Mouse (Mus musculus) stomach, embryonic 16.5 days (tissue): ENCODE results near the gene Olfr112. TPM values are rescaled to one million over a fixed set of nuclear protein-coding genes. Genes with fewer than 3 reads are reported as not detected.
"Not testable (repeated sequence)": the region's sequence is repeated elsewhere in the genome, so short reads cannot be mapped to it uniquely, and the experiment has no call there.

Experiments
- ATAC-seq: fragments of 200-750 bp; cut with Nextera tagmentation; 2 replicates; pipeline ENCODE4 v1.8.0; 2017; ENCODE audit warnings: moderate number of reproducible peaks, moderate TSS enrichment; ENCODE audit not compliant: insufficient read depth, low FRiP score
- H3K27ac ChIP-seq: fragments of 300-500 bp; sonication (generic); 2 replicates; pipeline ENCODE4 v1.5.1; 2014; ENCODE audit warnings: low read length
- H3K27me3 ChIP-seq: fragments of 300-500 bp; sonication (generic); 2 replicates; pipeline ENCODE4 v1.6.1; 2014; ENCODE audit warnings: low read length, control low read depth, mixed read lengths; ENCODE audit not compliant: control insufficient read depth, insufficient read depth
- H3K36me3 ChIP-seq: fragments of 300-500 bp; sonication (generic); 2 replicates; pipeline ENCODE4 v1.6.1; 2014; ENCODE audit warnings: low read length; ENCODE audit not compliant: control insufficient read depth, insufficient read depth
- H3K4me1 ChIP-seq: fragments of 300-500 bp; sonication (generic); 2 replicates; pipeline ENCODE4 v1.6.1; 2014; ENCODE audit warnings: low read length, control low read depth, mixed read lengths; ENCODE audit not compliant: control insufficient read depth, insufficient read depth
- H3K4me2 ChIP-seq: fragments of 300-500 bp; sonication (generic); 2 replicates; pipeline ENCODE4 v1.6.1; 2014; ENCODE audit warnings: low read depth, low read length, mixed read lengths
- H3K4me3 ChIP-seq: fragments of 300-500 bp; sonication (generic); replicated peaks from 2 replicates; pipeline ENCODE4 v1.5.1; 2014; ENCODE audit warnings: mild to moderate bottlenecking, low read length
- H3K9ac ChIP-seq: fragments of 300-500 bp; sonication (generic); 2 replicates; pipeline ENCODE4 v1.6.1; 2014; ENCODE audit warnings: low read length
- H3K9me3 ChIP-seq: fragments of 300-500 bp; sonication (generic); replicated peaks from 2 replicates; pipeline ENCODE4 v1.6.1; 2016; ENCODE audit warnings: low read length, control low read depth; ENCODE audit not compliant: control insufficient read depth
- WGBS: fragments of 180-500 bp; shearing (Covaris S2); extraction: QIAGEN DNeasy Blood & Tissue Kit; methylation state at CpG from one replicate; pipeline ENCODE4 v1.1.7; 2014; 5-methylcytosine and 5-hydroxymethylcytosine counted together
- polyA plus RNA-seq: library from polyadenylated mRNA; unstranded; fragments of >200 nt; fragmentation: Nextera tagmentation; extraction: Ambion mirVana; gene quantifications from 2 replicates; pipeline ENCODE4 v1.2.1, GENCODE M21; 2015

Olfr112 gene
- not detected in 2 replicates for polyA plus RNA-seq

DNA sequence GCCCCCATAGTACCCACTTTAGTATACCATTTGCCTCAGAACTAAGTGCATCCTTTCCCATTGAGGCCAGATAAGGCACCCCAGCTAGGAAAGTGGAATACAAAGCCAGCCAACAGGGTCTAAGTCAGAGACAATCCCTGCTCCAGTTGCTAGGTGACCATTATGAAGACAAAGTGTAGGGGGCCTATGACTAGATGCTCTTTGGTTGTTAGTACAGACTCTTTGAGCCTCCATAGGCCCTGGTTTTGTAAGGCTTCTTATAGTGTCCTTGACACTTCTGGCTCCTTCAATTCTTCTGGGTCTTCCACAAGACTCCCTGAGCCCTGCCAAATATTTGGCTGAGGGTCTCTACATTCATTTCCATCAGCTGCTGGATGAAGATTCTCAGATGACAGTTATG is at the start of gene Olfr112:
TSS of gene Olfr112 (minus strand) at position 101 of the 400 bp plus-strand sequence.
- Histone ChIP-seq H3K27me3 (no peaks in the 10 kb centered on the region), H3K4me3 (no peak within 1 kb of the TSS), H3K4me1 (no peaks in the 10 kb centered on the region), H3K4me2 (no peak within 1 kb of the TSS), H3K27ac (no peak within 1 kb of the TSS), H3K36me3 (no peaks in the 10 kb centered on the region), H3K9ac (no peak within 1 kb of the TSS), H3K9me3 (no peaks in the 10 kb centered on the region)
- ATAC-seq, result no peak

DNA sequence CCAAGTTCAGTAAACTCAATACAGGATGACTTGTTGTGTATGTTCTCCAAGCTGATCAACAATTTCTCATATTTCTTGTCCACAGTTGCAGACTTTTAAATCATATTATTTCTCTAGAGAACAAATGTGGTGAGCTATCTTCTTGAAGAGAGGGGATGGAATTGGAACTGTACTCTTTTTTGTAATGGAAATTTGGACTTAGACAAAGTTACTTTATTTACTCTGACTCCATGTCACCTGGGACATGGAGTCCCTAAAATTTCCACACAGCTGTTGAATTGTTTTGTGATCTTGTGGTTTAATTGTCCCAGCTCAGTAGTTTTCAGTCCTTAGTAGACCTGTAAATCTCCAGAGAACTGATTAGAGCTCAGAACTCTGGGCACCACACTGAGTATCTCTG is 23.4 kb upstream of the Olfr112 start, which contains the start of gene Olfr114:
TSS of gene Olfr114 (minus strand) at position 101 of the 400 bp plus-strand sequence.
- Histone ChIP-seq H3K9me3 (no peaks in the 10 kb centered on the region), H3K9ac (no peak within 1 kb of the TSS), H3K4me3 (no peak within 1 kb of the TSS), H3K4me2 (no peak within 1 kb of the TSS), H3K4me1 (no peaks in the 10 kb centered on the region), H3K36me3 (no peaks in the 10 kb centered on the region), H3K27ac (no peak within 1 kb of the TSS), H3K27me3 (no peaks in the 10 kb centered on the region)
- no peak for ATAC-seq

DNA sequence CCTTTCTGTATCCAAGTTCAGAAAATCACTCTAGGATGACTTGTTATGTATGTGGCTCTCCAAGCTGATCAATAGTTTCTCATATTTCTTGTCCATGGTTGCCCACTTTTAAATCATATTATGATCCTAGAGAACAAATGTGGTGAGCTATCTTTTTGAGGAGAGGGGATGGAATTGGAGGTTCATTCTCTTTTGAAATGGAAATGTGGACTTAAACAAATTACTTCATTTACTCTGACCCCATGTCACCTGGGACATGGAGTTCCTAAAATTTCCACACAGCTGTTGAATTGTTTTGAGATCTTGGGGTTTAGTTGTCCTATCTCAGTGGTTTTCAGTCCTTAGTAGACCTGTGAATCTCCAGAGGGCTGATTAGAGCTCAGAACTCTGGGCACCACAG is 8.3 kb upstream of the Olfr112 start, which contains the start of gene Olfr113:
TSS of gene Olfr113 (minus strand) at position 101 of the 400 bp plus-strand sequence.
- Histone ChIP-seq H3K27me3 (no peaks in the 10 kb centered on the region), H3K4me2 (no peak within 1 kb of the TSS), H3K9me3 (no peaks in the 10 kb centered on the region), H3K27ac (no peak within 1 kb of the TSS), H3K9ac (no peak within 1 kb of the TSS), H3K4me1 (no peaks in the 10 kb centered on the region), H3K4me3 (no peak within 1 kb of the TSS), H3K36me3 (no peaks in the 10 kb centered on the region)
- no peak for ATAC-seq

DNA sequence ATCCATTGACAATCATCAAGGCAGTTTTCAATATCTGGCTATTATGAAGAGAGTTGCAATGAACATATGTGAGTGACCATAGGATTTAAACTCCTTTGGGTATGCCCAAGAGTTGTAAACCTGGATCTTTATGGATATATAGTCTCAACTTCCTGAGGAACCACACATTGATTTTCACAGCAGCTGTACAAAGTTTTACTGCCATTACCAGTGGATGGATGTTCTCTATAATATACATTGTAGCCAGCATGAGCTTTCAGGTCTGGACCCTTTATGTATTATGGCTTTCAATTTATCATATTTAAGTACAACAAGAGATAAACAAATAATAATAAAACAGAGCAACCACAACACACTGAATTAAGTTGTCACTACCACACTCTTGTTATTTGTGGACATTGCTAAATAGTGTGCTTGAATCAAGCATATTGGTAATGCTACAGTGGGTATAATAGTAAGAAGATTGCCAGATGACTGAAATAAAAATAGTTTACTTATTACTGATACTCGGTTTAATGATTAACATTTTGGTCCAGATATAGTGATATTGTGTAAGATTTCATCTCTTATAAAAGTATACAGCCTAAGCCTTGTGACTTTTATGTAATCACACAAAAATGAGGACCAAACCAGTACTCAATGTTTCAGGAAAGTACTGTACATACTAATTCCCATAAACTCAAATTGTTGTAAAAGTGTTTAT is 10.2 kb downstream of the Olfr112 start:
- Histone ChIP-seq H3K27me3 (no peaks in the 10 kb centered on the region), H3K36me3 (no peaks in the 10 kb centered on the region), H3K4me3 (no peak overlapping the region), H3K9me3 (no peaks in the 10 kb centered on the region), H3K9ac (no peak overlapping the region), H3K4me1 (no peaks in the 10 kb centered on the region), H3K27ac (no peak overlapping the region), H3K4me2 (no peak overlapping the region)
- no peak for ATAC-seq
- WGBS, result 47% methylated on average over 1 of the region's 1 CpGs

DNA sequence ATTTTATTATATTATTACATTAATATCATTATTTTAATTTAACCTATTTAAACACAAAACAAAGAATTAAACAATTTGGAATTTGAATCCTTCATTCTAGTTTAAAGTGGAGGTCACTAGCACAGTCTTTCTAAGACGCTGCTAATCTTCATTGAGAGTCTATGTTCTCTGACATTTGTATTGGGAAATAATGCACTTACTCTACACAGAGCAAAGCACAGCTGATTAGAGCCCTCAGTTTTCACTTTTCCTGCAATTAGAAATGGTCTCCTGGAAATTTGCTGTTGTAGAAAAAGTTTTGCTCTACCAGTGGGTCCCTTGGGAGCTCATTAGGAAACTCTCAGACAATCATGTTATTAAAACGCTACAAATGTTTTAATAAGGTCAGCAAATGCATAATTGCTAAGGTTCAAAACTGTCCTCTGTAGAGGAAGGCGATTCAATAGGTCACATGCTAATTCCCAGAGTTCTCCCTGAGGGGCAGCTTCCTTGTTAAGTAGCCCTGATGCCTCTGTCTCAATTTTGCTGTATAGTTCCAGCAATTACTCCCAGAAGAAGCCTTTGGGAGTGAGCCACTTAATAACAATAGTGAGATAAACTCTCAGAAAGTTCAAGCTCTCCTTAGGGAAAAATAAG is 25.3 kb downstream of the Olfr112 start:
- Histone ChIP-seq H3K36me3 (no peaks in the 10 kb centered on the region), H3K4me2 (no peak overlapping the region), H3K27me3 (no peaks in the 10 kb centered on the region), H3K4me3 (no peak overlapping the region), H3K4me1 (no peaks in the 10 kb centered on the region), H3K27ac (no peak overlapping the region), H3K9me3 (no peaks in the 10 kb centered on the region), H3K9ac (no peak overlapping the region)
- no peak for ATAC-seq
- WGBS, result 60% methylated on average over 3 of the region's 3 CpGs

DNA sequence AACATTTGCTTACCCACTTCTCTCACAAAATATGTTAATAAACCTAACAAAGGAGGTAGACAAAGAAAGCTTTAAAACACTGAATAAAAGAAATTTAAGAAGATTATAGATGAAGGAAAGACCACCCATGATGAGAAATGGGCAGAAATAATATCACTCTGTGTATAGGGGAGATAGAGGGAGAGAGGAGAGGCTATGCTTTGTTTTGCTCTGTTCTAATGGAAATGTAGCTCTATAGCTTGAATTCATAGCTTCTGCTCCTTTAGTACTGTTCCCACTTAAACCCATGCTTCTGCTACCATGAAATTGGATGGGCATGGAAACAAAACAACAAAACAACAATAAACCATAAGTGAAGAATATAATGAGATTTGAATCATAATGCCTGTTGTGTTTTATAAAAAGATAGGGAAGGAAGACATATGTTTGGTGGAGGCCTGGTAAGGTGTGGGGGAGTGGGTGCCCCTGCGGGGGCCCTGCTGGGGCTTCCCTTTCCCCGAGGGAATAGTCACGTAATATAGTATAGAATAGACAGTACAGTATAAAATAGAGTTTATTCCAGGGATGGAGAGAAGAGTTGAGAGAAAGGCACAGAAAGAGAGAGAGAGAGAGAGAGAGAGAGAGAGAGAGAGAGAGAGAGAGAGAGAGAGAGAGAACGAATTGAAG is 27.7 kb downstream of the Olfr112 start:
- 85% methylated on average over 4 of the region's 4 CpGs for WGBS
- Histone ChIP-seq H3K9ac (no peak overlapping the region), H3K4me2 (no peak overlapping the region)

DNA sequence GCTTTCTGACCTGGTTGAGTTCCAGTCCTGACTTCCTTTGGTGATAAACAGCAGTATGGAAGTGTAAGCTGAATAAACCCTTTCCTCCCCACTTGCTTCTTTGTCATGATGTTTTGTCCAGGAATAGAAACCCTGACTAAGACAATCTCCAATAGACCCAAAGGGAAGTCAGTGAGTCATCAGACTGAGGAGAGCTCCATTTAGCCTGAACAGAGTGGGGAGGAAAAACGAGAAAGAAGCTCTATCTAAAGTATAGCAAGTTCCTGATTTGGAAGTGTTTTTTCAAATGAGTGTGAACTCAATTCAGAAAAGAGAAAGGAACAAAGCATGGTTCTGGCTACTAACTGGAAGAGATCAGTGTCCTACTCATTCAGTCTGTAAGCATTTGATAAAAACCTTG is 30.8 kb downstream of the Olfr112 start:
- not testable (repeated sequence) for H3K27ac ChIP-seq, H3K4me2 ChIP-seq, H3K4me1 ChIP-seq, ATAC-seq, H3K9me3 ChIP-seq, H3K9ac ChIP-seq, H3K27me3 ChIP-seq, H3K36me3 ChIP-seq, H3K4me3 ChIP-seq
- WGBS, result 44% methylated on average over 1 of the region's 1 CpGs

More for the DNA sequence above, 27.7 kb downstream of the Olfr112 start:
- Histone ChIP-seq H3K4me3 (no peak overlapping the region), H3K27ac (no peak overlapping the region), H3K36me3 (no peaks in the 10 kb centered on the region), H3K4me1 (no peaks in the 10 kb centered on the region), H3K27me3 (no peaks in the 10 kb centered on the region), H3K9me3 (no peaks in the 10 kb centered on the region)
- no peak for ATAC-seq

DNA sequence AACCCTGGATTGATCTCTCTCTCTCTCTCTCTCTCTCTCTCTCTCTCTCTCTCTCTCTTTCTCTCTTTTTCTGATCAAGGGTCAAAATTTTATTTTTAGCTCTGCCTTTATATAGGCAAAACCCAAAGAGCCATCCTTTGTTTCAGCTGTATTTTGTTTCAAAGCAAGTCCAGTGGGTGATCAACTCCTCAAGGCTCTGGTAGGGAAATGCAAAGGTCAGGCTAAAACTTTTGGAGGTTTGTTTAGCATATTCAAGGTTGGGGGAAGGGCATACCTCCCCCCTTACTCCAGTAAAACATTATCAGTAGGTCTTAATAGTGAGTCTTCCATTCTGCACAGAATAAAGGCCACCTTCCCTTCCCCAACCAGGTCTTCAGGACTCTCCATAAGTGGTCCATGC is 34.1 kb downstream of the Olfr112 start:
- no peaks in the 10 kb centered on the region for H3K9me3 ChIP-seq
- no peak overlapping the region for H3K9ac ChIP-seq
- no peak for ATAC-seq
- H3K4me2 ChIP-seq, result no peak overlapping the region
- no peaks in the 10 kb centered on the region for H3K4me1 ChIP-seq
- no peak overlapping the region for H3K27ac ChIP-seq
- H3K27me3 ChIP-seq, result no peaks in the 10 kb centered on the region
- no peaks in the 10 kb centered on the region for H3K36me3 ChIP-seq
- H3K4me3 ChIP-seq, result no peak overlapping the region

DNA sequence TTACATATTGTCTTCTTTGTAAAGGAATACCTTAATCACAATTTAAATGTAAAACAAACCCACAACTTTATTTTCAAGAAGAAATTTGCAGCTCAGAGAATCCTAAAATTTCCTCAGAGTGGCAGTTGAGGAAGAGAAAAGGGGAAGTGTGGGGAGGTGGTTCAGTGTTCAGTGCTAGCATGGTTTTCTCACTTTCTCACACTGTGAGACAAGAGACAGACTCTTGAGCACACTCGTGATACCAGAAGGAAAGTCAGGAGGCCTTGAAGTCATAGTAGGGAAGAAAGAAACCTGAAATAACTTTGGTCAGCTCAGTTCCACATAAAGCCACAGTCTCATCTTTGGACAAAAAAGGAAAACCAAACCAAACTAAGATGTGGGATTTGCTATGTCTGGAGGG is 43.8 kb downstream of the Olfr112 start:
- 63% methylated on average over 1 of the region's 1 CpGs for WGBS
- ATAC-seq, H3K4me2 ChIP-seq, H3K4me1 ChIP-seq, H3K36me3 ChIP-seq, H3K9ac ChIP-seq, H3K27me3 ChIP-seq, H3K9me3 ChIP-seq, H3K4me3 ChIP-seq, H3K27ac ChIP-seq: not testable (repeated sequence)
